Mouse (Mus musculus): ENCODE measurements around the gene Jmjd8. TPM values are rescaled to one million over a fixed set of nuclear protein-coding genes. Genes with fewer than 3 reads are reported as not detected.
"Not testable (repeated sequence)": the region's sequence is repeated elsewhere in the genome, so short reads cannot be mapped to it uniquely, and the experiment has no call there.

Gene Jmjd8
- total RNA-seq, 2 experiments from 2014 or later = 54.8 to 55.1 TPM

DNA sequence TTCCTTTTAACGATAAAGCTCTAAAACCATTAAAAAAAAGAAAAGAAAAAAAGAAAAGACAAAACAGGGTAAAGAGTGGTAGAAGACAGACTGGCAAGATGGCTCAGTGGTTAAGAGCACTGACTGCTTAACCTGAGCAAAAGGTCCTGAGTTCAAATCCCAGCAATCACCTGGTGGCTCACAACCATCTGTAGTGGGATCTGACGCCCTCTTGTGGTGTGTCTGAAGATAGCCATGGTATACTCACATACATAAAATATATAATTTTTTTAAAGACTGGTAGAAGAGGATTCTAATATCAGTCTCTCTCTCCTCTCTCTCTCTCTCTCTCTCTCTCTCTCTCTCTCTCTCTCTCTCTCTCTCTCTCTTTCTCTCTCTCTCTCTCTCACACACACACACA, 21.2 kb upstream of the Jmjd8 start:
- DNase-seq; intact Hi-C loops (cut with DNase I): not testable (repeated sequence)

DNA sequence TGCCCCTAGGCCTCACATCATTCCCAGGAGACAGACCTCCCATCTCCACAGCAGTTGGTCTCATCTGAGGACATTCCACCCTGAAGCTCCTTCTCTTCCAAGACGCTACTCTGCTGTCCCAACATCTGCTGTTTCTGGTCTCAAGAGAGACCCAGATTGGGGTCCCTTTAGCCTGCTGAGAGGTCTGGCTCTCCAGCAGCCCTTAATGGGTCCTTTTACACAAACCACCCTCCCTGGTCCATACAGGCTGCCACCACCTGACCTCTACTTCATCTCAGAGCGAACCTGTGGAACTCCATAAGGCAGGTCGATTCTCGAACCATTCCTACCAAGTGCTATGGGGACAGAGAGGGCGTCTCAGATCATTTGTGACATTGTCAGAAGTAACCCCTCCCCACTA, 20.6 kb upstream of the Jmjd8 start:
- no peak for DNase-seq
- intact Hi-C loops (cut with DNase I) = no loop called here

DNA sequence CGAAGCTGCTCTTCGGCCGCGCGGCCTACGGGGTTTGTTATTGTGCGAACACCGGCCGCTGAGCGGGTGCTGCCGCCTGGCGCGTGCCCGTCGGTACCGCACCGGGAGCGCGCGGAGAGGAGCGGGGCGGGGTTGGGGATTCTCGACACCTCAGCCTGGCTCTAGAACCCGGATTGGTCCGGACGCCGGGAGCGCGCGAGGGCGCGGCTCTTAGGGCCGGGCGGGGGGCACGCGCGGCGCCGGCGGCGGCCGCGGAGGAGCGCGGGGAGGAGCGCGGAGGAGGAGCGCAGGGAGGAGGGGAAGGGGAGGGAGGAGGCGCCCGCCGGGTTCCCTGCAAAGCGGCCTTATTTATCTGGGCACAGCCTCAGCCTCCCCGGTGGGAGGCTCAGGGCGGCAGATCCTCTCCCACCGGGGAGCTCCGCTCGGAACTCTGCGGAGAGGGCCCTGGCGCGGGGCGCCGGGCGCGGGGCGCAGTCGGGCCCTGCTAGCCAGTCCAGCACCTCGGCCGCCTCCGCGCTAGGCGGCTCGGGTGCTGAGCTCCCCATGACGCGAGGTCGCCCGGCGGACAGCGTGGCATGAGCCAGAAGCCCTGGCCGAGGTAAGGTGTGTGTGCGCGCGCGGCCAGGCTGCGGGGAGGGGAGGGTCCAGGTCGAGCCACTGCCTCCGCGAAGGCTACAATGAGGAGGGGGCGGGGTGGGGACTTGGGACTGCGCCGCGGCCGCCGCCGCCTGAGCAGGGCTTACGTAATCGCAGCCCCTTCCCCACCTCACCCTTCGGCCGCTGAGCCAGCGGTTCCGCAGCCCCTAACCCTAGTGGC, 19.7 kb upstream of the Jmjd8 start, which contains the start of gene Fbxl16:
TSS of gene Fbxl16 (plus strand) at position 297 of the 817 bp plus-strand sequence.
- DNase-seq = peak; percentile 92
- intact Hi-C loops (cut with DNase I) = no loop called here

DNA sequence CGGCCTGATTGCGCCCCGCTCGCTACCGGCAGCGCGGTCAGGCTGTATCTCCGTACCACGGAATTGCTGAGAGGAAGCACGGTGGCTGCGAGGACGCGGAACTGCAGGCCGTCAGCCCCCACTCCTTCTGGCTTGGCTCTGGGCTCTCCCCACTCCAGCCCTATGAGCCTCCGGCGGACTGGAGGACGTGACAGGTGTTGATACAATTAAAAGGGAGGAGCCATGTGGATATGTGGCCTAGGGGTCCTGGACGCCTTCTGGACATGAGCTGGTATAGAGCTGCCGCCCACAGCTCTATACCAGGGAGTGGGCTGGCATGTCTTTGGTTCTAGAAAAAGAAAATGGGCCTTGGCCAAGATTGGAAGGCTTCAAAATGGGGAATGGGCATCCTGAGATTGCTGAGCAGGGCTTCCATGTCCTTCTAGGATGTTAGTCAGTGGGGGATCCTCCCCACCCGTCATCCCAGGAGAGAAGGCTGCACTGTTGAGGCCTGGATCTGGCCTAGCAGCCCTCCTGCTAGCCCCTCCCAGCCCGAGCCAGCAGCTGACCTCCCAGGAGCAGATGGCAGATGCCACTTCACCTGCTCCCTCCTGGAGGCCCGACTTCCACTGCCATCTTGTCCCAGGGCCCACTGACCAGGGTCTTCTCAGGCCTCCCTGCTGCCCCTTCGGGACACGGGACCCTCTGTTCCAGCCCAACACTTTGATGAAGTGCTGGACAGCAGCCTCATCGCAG, 18.9 kb upstream of the Jmjd8 start:
- peak; percentile 69 for DNase-seq
- intact Hi-C loops (cut with DNase I) = no loop called here

DNA sequence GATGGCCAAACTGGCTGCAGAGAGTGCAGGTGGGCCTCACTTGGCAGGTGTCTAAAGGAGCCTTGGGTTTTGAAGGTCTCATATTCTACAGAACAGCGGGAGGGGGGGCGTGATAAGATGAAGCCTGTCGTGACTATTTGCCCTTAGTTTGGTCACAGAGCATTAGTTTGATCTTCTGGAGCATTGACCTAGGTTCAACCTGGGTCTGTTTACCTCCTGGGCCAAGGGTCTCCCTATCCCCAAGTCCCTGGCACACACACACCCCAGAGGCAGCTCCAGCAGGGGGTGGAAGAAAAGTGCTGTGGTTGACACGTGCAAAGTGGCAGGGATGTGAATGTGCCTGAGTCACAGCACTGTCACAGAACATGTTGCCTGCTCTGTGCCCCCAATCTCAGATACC, 17.8 kb upstream of the Jmjd8 start:
- intact Hi-C loops (cut with DNase I) = no loop called here
- DNase-seq = no peak

DNA sequence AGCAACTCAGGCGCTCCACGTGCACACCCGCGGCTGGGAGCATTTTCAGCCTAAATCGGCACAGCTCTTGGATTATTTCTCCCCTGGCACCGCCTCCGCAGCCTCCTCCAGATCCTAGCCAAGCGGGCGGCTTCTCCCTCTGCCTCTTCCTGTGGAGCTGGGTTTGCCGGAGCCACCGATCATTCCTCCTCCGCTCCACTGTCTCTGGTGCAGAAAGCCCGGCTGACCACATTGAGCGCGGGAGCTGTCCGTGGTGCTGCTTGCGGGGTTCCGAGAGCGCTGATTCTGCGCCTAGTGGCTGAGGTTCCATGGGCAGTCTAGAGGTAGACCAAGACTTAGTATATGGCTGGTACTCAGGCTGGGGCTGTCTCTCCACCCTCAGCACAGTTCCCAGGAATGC, 15.2 kb upstream of the Jmjd8 start:
- DNase-seq = peak; percentile 70
- intact Hi-C loops (cut with DNase I) = no loop called here

DNA sequence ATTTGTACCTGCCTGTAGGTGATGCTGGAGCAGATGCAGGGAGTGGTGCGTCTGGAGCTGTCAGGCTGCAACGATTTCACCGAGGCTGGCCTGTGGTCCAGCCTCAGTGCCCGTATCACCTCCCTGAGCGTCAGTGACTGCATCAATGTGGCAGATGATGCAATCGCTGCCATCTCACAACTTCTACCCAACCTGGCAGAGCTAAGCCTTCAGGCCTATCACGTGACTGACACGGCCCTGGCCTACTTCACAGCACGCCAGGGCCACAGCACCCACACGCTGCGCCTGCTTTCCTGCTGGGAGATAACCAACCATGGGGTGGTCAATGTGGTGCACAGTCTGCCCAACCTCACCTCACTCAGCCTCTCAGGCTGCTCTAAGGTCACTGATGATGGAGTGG, 11.0 kb upstream of the Jmjd8 start:
- intact Hi-C loops (cut with DNase I) = no loop called here
- no peak for DNase-seq

DNA sequence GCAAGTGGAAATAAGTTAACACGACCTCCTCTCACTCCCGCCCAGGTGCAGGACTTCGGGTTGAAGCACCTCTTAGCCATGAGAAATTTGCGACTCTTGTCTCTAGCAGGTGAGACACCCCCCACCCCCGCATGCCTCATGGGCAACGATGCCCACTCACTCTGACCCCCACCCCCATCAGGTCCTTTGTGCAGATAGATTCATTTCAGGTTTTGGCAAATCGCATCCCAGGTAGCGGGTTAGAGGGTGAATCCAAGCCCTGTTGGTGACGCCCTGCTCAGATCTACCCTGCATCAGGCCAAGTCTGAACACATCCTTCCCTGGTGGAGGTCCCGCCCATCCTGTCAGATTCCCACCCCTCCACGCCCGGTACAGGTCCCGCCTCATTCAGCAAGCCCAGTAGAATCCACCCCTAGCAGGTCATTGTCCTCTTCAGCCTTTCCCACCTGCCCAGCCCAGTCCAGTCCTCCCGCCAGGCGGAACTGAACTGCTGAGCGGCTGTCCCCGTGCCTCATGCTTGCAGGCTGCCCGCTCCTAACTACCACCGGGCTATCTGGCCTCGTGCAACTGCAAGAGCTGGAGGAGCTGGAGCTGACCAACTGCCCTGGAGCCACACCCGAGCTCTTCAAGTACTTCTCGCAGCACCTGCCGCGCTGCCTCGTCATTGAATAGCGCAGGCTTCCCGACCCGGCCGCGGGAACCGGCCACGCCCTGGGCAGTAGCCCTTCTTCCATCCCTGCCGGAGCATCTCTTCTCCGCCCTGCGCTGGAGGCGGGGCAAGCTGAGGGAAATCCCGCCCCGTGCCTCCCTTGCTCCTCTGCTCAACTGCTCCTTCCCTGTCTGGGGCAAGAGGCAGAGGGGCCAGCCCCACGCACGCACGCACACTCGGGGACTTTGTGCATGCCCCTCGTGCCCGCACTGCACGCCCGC, 9.6 kb upstream of the Jmjd8 start:
- intact Hi-C loops (cut with DNase I) = no loop called here
- DNase-seq = no peak

DNA sequence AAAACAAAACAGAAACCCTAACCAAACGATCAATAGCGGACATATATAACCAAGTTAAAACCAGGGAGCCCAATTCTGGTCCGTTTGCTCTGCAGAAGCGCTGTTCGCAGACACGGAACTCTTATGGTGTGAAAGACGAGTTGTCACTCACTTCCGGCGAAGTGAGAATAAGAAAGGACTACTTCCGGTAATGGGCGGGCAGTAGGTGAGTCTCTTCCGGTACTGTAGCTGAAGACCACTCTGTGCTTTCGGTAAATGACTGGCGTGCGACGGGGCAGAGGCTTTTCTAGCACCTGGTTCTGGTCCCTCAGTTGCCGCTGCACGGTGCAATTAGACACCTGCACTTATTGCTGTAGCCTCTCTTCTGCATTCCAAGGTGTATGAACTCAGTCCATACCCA, 5.2 kb upstream of the Jmjd8 start, which contains the start of gene Wdr24:
TSS of gene Wdr24 (plus strand) at position 176 of the 400 bp plus-strand sequence.
- peak; percentile 72 for DNase-seq
- intact Hi-C loops (cut with DNase I) = no loop called here

DNA sequence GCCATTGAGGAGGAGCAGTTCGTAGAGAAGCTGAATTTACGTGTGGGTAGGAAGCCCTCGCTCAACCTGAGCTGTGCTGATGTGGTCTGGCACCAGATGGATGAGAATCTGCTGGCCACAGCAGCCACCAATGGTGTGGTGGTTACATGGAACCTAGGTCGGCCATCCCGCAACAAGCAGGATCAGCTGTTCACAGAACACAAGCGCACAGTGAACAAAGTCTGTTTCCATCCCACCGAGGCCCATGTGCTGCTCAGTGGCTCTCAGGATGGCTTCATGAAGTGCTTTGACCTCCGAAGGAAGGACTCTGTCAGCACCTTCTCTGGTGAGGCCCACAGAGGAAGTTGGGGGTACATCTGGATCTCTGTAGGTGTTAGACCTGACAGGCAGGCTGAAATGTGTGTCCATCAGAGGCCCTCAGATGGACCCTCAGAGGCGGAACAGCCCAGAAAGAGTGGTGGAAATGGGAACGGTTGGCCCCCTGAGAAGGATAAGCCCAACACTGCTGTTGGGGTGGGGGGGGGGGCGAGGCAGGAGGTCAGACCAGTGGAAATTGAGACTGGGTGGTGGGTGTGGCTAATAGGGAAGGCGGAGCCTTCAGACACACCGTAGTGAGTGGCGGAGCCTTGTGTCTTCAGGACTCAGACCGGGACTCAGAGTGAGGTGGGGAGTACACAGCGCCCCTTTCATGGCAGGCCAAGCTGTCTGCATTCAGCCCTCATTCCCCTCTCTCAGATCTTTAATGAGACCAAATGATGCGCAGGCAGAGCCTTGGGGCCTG, 4.1 kb upstream of the Jmjd8 start:
- intact Hi-C loops (cut with DNase I) = no loop called here
- DNase-seq = no peak

DNA sequence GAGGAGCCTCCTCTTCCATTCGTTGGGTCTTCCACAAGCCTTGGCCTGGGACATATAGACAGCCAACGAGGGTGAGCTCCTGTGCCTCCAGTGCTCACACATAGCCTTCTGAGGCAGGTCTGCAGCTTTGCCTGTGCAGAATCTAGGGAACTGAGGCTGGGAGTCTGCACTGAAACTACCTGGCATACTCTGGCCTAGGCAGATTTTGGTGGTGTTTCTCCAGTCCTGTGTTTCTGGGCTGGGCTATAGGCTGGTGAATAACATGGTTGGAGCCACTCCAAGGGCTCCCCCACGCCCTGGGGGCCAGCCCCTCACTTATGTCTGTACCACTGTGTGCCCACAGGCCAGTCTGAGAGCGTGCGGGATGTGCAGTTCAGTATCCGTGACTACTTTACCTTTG, 3.4 kb upstream of the Jmjd8 start:
- DNase-seq = no peak
- intact Hi-C loops (cut with DNase I) = no loop called here

DNA sequence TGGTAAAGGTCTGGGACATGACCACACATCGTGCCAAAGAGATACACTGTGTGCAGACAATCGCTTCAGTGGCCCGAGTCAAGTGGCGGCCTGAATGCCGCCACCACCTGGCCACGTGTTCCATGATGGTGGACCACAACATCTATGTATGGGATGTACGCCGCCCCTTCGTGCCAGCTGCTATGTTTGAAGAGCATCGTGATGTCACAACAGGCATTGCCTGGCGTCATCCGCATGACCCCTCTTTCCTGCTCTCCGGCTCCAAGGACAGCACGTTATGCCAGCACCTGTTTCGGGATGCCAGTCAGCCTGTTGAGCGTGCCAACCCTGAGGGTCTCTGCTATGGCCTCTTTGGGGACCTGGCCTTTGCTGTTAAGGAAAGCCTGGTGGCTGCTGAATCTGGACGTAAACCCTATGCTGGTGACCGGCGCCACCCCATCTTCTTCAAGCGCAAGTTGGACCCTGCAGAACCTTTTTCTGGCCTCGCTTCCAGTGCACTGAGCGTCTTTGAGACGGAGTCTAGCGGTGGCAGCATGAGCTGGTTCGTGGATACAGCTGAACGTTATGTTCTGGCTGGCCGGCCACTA, 2.6 kb upstream of the Jmjd8 start:
- no peak for DNase-seq
- intact Hi-C loops (cut with DNase I) = no loop called here

DNA sequence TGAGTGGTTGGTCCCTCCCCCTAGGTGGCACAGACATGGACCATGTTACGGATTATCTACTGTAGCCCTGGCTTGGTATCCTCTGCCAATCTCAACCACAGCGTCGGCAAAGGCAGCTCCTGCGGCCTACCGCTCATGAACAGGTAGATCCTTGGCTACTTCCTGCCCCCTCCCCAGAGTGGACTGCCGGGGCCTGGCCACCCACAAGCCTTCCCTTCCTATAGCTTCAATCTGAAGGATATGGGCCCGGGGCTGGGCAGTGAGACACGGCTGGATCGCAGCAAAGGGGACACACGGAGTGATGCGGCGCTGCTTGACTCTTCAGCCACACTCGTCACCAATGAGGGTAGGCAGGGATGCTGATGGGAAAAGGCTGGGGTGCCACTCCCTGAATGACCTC, 1.7 kb upstream of the Jmjd8 start:
- no peak for DNase-seq
- intact Hi-C loops (cut with DNase I) = no loop called here

DNA sequence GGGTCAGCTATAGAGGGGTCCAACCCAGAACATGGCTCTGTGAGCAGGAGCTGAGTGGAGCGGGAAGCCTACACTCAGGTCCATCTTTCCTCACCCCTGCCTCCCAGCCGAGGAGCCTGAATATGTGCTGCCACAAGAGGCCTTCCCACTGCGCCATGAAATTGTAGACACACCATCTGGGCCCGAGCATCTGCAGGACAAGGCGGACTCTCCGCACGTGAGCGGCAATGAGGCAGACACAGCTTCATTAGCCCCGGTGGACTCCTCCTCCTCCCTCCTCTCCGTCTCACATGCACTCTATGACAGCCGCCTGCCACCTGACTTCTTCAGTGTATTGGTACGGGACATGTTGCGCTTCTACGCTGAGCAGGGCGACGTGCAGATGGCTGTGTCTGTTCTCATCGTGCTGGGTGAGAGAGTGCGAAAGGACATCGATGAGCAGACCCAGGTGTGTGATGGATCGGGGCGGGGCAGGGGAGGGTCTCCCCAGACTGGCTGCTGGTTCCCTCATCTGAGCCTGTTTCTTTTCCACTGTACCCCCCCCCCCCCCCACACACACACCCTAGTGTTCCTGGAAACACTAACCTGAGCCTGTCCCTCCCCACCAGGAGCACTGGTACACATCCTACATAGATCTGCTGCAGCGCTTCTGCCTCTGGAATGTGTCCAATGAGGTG, 983 bp upstream of the Jmjd8 start:
- no peak for DNase-seq
- intact Hi-C loops (cut with DNase I) = no loop called here

DNA sequence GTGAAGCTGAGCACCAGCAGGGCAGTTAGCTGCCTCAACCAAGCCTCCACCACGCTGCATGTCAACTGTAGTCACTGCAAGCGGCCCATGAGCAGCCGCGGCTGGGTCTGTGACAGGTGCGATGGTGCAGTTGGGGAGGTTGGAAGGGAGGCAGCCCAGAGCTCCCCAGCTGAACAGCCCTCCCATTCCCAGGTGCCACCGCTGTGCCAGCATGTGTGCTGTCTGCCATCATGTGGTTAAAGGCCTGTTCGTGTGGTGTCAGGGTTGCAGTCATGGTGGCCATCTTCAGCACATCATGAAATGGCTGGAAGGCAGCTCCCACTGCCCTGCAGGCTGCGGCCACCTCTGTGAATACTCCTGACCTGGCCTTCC, 458 bp upstream of the Jmjd8 start:
- DNase-seq = no peak
- intact Hi-C loops (cut with DNase I) = no loop called here

DNA sequence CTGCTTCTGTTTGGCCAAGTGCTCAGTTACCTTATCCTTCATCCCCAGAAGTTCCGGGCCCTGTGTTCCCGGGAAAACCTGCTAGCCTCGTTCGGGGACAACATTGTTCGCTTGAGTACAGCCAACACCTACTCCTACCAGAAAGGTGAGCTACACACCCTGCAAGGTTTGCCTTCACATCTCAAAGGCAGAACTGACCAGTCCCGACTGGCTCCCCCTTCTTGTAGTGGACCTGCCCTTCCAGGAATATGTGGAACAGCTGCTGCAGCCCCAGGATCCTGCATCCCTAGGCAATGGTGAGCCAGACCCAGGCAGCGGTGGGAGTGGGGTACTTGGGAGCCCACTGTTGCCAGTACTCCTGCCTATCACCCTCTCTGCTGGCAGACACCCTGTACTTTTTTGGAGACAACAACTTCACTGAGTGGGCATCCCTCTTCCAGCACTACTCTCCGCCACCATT, 921 bp downstream of the Jmjd8 start:
- no peak for DNase-seq
- intact Hi-C loops (cut with DNase I) = no loop called here

DNA sequence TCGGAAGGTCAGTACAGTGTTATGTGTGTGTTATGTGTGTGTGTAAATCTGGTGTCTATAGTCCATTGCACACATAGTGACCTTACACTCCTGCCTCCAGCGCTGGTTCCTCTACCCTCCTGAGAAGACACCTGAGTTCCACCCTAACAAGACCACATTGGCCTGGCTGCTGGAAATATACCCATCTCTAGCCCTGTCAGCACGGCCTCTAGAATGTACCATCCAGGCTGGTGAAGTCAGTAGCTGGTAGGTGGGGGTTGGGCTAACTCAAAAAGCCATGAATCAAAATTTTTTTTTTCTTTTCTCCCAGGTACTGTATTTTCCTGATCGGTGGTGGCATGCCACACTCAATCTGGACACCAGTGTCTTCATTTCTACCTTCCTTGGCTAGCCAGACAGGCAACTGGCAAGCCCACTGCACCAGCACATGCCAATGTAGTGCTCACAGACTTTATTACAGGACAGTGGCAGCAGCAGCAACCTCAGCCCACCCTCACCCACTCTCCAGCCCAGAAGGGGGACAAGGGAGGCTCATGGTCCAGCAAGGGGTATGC, 1.6 kb downstream of the Jmjd8 start:
- DNase-seq = no peak

DNA sequence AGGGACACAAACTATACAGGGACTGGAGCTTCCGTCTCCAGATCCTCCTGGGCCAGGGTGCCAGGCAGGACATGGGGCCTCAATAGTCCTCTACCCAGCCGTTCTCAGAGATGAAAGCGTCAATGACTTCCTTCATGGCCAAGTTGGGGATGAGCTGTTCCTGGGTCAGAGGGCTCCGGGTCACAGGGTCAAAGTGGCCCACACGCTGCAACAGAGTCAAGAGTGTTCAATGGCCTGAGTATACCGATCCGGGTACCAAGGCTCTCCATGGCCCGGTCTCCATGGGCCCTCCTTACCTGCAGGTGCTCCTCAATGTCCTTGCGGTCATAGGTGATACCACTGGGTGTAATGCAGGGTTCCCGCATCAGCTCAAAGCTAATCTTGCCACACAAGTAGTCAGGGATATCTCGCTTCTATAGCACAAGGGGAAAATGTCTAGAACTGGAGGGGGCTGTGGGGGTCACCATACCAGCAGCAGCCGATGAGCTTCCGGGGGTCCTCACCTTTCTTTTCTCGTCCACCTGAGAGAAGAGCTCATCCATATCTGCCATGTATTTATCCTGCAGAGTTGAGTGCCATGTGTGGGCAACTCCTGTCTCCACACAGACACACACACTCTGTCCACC, 2.3 kb downstream of the Jmjd8 start:
- intact Hi-C loops (cut with DNase I) = no loop called here
- DNase-seq = no peak

More for the DNA sequence above, 1.6 kb downstream of the Jmjd8 start:
- intact Hi-C loops (cut with DNase I) = no loop called here

Data from left cerebral cortex, postnatal 4 days (tissue).